Mouse (Mus musculus): Measurements from ENCODE around the gene Lrrn4.

DNA sequence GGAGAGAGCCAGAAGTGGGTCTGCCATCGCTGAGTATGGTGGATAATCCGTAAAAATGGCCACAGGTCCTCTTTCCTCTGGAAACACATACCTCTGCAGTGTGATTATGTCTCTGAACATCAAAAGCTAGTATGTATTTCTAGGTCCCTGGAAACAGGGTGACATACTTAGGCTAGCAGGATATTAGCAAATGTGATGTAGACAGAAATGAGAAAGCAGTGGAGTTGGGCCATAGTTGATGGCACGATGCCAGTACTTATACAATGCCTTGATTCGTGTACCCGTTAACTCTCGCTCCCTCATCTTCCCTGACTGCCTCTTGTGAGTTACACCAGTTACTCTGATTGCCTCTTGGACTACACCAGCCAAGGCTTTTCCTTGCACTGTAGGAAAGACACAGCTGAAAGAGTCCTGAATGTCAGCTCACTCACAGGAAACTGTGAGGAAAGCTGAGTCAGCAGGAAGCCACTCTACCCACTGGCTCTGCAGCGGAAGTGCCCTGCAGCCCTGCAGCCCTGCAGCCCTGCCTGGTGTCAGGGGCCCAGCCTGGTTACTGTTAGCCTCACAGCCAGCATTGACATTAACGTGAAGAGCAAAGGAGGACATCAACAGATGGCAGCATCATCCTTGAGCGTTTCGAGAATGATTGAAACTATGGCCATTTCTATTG, 6.9 kb downstream of the Lrrn4 start:
- TF ChIP-seq POLR2A (IDR thresholded peaks at IDR 0.05; ENCODE audit: insufficient read depth, low read depth, low read length) (no peak), CTCF (IDR thresholded peaks at IDR 0.05; ENCODE audit: insufficient read depth, low read depth, low read length) (no peak)

Data from olfactory bulb, adult 2 months (tissue).